Comparison of ENCODE assay signal across 29 mouse cellular contexts in genomic region chr3:96124235-96124634, GRCm38 (mm10). TPM values are rescaled to one million over a fixed set of nuclear protein-coding genes. Genes with fewer than 3 reads are reported as not detected.
"Had no signal": no experiment of that assay in that cellular context is flagged by ENCODE, and none has a peak within 500 bp of the region (broad histone marks: within the 10 kb centered on the region; RNA-seq: fewer than 3 reads in every experiment).

No protein-coding gene starts in this region.

- H3K27ac ChIP-seq: limb, embryonic 10.5 days; limb, embryonic 12.5 days; limb, embryonic 13.5 days; limb, embryonic 15.5 days; liver, embryonic 12.5 days; liver, embryonic 13.5 days; liver, embryonic 14.5 days; liver, embryonic 15.5 days; lung, embryonic 15.5 days; macrophage; midbrain, embryonic 12.5 days; midbrain, embryonic 13.5 days; midbrain, embryonic 15.5 days; neural tube, embryonic 12.5 days had no signal

- H3K9ac ChIP-seq: limb, embryonic 12.5 days; limb, embryonic 13.5 days; limb, embryonic 15.5 days; liver, embryonic 12.5 days; liver, embryonic 13.5 days; liver, embryonic 14.5 days; liver, embryonic 15.5 days; liver, postnatal 0 days; lung, embryonic 14.5 days; lung, embryonic 15.5 days; midbrain, embryonic 12.5 days; midbrain, embryonic 13.5 days; midbrain, embryonic 15.5 days; neural tube, embryonic 12.5 days had no signal

- H3K36me3 ChIP-seq: limb, embryonic 10.5 days; limb, embryonic 12.5 days; limb, embryonic 13.5 days; limb, embryonic 15.5 days; liver, embryonic 12.5 days; liver, embryonic 13.5 days; liver, embryonic 15.5 days; lung, embryonic 15.5 days; midbrain, embryonic 12.5 days; midbrain, embryonic 13.5 days; midbrain, embryonic 15.5 days; neural tube, embryonic 12.5 days had no signal

- H3K4me3 ChIP-seq: limb, embryonic 10.5 days; limb, embryonic 12.5 days; limb, embryonic 13.5 days; limb, embryonic 15.5 days; liver, embryonic 12.5 days; liver, embryonic 13.5 days; liver, embryonic 15.5 days; lung, embryonic 15.5 days; megakaryocyte, embryonic 14.5 days; midbrain, embryonic 12.5 days; midbrain, embryonic 13.5 days; midbrain, embryonic 15.5 days; myocyte; neural tube, embryonic 12.5 days had no signal

- H3K9me3 ChIP-seq: limb, embryonic 10.5 days; limb, embryonic 12.5 days; limb, embryonic 13.5 days; limb, embryonic 15.5 days; liver, embryonic 12.5 days; liver, embryonic 13.5 days; liver, embryonic 15.5 days; lung, embryonic 15.5 days; megakaryocyte, embryonic 14.5 days; midbrain, embryonic 12.5 days; midbrain, embryonic 13.5 days; midbrain, embryonic 15.5 days; neural tube, embryonic 12.5 days had no signal

- H3K27me3 ChIP-seq: limb, embryonic 12.5 days; limb, embryonic 13.5 days; limb, embryonic 15.5 days; liver, embryonic 12.5 days; liver, embryonic 13.5 days; liver, embryonic 15.5 days; lung, embryonic 15.5 days; megakaryocyte, embryonic 14.5 days; midbrain, embryonic 12.5 days; midbrain, embryonic 13.5 days; midbrain, embryonic 15.5 days; neural tube, embryonic 12.5 days had no signal

- H3K4me1 ChIP-seq: limb, embryonic 10.5 days; limb, embryonic 12.5 days; midbrain, embryonic 12.5 days; midbrain, embryonic 13.5 days; midbrain, embryonic 15.5 days; neural tube, embryonic 12.5 days had no signal

- DNase-seq: left cerebral cortex, postnatal 4 days; liver; liver, embryonic 13.5 days; liver, postnatal 0 days; lung, adult 18-20 months; lung, adult 2 months; lung, embryonic 14.5 days; lung, postnatal 10 days; lung, postnatal 14 days; lung, postnatal 36 days; lung, postnatal 4 days; midbrain, embryonic 14.5 days had no signal

RNA-seq across cellular contexts. Expression of gene Mtmr11, which starts 37.6 kb away (rescaled TPM):
- total RNA-seq: megakaryocyte-erythroid progenitor cell, adult 5-6 weeks had no signal

RNA-seq across cellular contexts. Expression of gene Sv2a, which starts 56.7 kb away (rescaled TPM):
- total RNA-seq: monocyte, adult 5-6 weeks had no signal
